Mouse (Mus musculus) G1E (cell line): ENCODE results near the gene Lrfn2. TPM values are rescaled to one million over a fixed set of nuclear protein-coding genes. Genes with fewer than 3 reads are reported as not detected.

Experiments used
- ATAC-seq: 2 replicates; pipeline ENCODE4 v1.8.0; 2016; ENCODE audit warnings: mild to moderate bottlenecking; ENCODE audit not compliant: insufficient number of reproducible peaks, poor library complexity, low FRiP score, severe bottlenecking; ENCODE audit errors: extremely low read depth
- DNase-seq: peaks from one replicate; pipeline ENCODE4 v3.0.0; 2012; ENCODE audit warnings: low spot score
- H3K27me3 ChIP-seq: 2 replicates; pipeline ENCODE4 v1.6.1; 2012; ENCODE audit warnings: mild to moderate bottlenecking, low read length, inconsistent platforms; ENCODE audit not compliant: insufficient read depth
- H3K36me3 ChIP-seq: replicated peaks from 2 replicates; pipeline ENCODE3; 2012; ENCODE audit warnings: mild to moderate bottlenecking, inconsistent platforms
- H3K4me1 ChIP-seq: 2 replicates; pipeline ENCODE4 v1.6.1; 2012; ENCODE audit warnings: low read depth, low read length, inconsistent platforms, mixed read lengths; ENCODE audit not compliant: insufficient read depth
- H3K4me3 ChIP-seq: 2 replicates; pipeline ENCODE4 v1.5.1; 2012; ENCODE audit warnings: low read depth, mild to moderate bottlenecking, inconsistent platforms, low read length, moderate library complexity, mixed read lengths
- H3K9me3 ChIP-seq: replicated peaks from 2 replicates; pipeline ENCODE4 v1.6.1; 2012; ENCODE audit warnings: inconsistent platforms
- CTCF ChIP-seq: IDR thresholded peaks from 2 replicates; pipeline ENCODE4 v1.5.1; 2012; ENCODE audit warnings: low read depth, low read length, inconsistent platforms, mixed read lengths
- GATA1 ChIP-seq: IDR thresholded peaks from 2 replicates; pipeline ENCODE4 v1.6.1; 2012; ENCODE audit warnings: borderline replicate concordance, low read length, inconsistent platforms, mixed read lengths
- GATA2 ChIP-seq: IDR thresholded peaks from 2 replicates; pipeline ENCODE4 v1.6.1; 2012; ENCODE audit warnings: low read depth, low read length, inconsistent platforms, borderline replicate concordance
- POLR2AphosphoS5 ChIP-seq: IDR thresholded peaks from 2 replicates; pipeline ENCODE4 v1.6.1; 2012; ENCODE audit warnings: low read depth, low read length, inconsistent platforms; ENCODE audit not compliant: insufficient replicate concordance
- TAL1 ChIP-seq: conservative IDR thresholded peaks from 2 replicates; pipeline ENCODE4 v1.6.1; 2012; ENCODE audit warnings: low read depth, low read length, inconsistent platforms, mixed read lengths
- polyA plus RNA-seq: library from polyadenylated mRNA; stranded (reverse); fragments of >175 nt; gene quantifications from 2 replicates; pipeline ENCODE4 v1.2.3, GENCODE M21; 2012
- total RNA-seq, 2 experiments: library from RNA; stranded (forward) in 1 of 2; stranded (reverse) in 1 of 2; fragments of 200-1000 nt in 1 of 2; fragments of >200 nt in 1 of 2; fragmentation: Nextera tagmentation in 1 of 2; gene quantifications; 2 replicates each; pipeline ENCODE4 v1.2.3; 2014 to 2017

Gene Lrfn2
- total RNA-seq (2014; fragmentation: Nextera tagmentation) (not detected in 2 replicates), total RNA-seq (2017) (0.11 TPM in 1 of 2 replicates, not detected in the other), polyA plus RNA-seq (not detected in 2 replicates)

DNA sequence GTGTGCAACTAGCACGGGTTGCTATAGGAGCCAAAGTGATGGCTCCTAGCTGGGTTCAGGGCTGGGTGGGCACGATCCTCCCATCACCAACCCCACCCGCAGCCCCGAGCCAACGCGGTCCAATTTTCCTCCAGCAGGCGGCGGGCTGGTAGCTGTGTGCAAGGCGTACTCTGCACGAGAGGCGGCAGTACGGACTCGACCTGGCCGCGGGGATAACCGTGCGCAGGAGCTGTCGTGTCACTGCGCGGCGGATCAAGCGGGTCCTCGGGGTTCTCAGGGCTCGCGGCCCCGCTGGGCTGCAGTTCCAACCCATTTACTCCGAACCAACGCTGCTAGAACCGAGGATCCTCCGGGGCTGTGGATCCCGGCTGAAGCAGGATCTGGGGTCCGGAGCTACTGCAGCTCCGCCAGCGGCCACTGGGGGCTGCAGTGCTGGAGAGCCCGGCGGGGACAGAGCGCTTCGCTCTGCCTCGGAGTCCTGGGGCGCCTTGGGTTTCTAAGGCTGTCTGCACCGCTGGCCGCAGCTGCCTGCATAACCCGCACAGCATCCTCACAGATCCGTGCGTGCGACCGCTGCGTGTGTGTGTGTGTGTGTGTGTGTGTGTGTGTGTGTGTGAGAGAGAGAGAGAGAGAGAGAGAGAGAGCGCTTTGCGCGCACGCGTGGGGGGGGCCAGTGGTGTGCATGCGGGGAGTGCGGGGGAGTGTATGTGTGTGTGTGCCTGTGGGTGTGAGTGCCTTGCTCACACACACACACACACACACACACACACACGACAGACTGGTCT, at the start of gene Lrfn2:
Lrfn2 (plus strand) TSS at position 759 of the 785 bp plus-strand sequence.
- H3K27me3 ChIP-seq: no peaks in the 10 kb centered on the region
- TF ChIP-seq POLR2AphosphoS5: no peak
- no peak for TF ChIP-seq CTCF
- TF ChIP-seq GATA2: no peak
- DNase-seq (no peak), ATAC-seq (no peak)
- no peaks in the 10 kb centered on the region for H3K4me1 ChIP-seq
- H3K9me3 ChIP-seq: peaks cover 92% of the 10 kb centered on the region
- no peaks in the 10 kb centered on the region for H3K36me3 ChIP-seq
- H3K4me3 ChIP-seq: no peak within 1 kb of the TSS; the same call in 1 of the 2 replicates

DNA sequence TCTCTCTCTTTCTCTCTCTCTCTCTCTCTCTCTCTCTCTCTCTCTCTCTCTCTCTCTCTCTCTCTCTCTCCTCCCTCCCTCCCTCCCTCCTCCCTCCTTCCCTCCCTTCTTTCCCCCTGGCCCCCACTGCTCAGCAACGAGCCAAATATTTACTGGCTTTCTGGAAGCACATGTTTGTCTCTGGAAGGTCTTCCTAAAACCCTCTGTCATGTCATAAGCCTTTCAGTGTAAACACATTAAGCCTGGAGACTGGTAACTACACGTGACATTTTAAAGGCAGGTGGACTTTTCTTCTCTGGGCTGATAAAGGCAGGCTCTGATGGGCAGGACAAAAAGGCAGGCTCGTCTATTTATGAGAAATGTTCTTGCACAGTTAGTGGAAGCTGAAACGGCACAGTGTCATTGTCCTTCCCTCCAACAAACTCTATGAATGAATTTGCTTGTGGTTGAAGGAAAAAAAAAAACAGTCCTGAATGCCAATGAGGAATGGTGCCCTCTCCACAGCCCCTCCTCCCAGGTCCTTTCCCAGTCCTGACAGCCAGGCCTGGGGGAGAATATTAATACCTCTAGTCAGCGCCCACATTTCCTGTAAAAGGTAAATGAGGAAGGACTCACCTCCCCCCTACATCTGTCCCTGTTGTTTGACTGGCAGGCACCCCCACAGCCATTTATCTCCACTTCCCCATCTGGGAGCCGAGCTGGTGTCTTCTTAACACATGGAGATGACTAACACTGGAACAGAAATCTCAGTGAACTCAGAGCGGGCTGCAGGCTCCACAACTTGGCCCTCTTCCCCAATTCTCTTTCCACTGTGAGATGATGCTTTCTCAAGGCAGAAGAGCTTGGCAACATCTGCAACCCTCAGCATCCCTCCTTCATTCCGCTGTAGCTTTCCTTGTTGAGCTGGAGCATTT, 44.5 kb upstream of the Lrfn2 start:
- peaks cover 85% of the 10 kb centered on the region for H3K9me3 ChIP-seq
- no peaks in the 10 kb centered on the region for H3K27me3 ChIP-seq
- H3K4me3 ChIP-seq: no peak overlapping the region
- no peaks in the 10 kb centered on the region for H3K36me3 ChIP-seq
- H3K4me1 ChIP-seq: no peaks in the 10 kb centered on the region
- no peak for ATAC-seq
- TF ChIP-seq GATA1 (no peak), TAL1 (no peak), GATA2 (no peak), CTCF (no peak), POLR2AphosphoS5 (no peak)
- no peak for DNase-seq

- TF ChIP-seq GATA2: no peak
- no peak for TF ChIP-seq TAL1
- no peak for TF ChIP-seq GATA1
- no peak for TF ChIP-seq POLR2AphosphoS5
- no peak for TF ChIP-seq CTCF
- Histone ChIP-seq H3K9me3 (peaks cover 66% of the 10 kb centered on the region), H3K4me3 (no peak overlapping the region)
Observed at GRCm38 (mm10) chr17:48905286-48906040, 26.7 kb upstream of the Lrfn2 start.

GRCm38 (mm10) chr17:48913437-48913836, 18.7 kb upstream of the Lrfn2 start:
- no peak for TF ChIP-seq CTCF
- no peak for TF ChIP-seq TAL1
- TF ChIP-seq GATA1: no peak
- no peak for TF ChIP-seq GATA2
- TF ChIP-seq POLR2AphosphoS5: no peak
- H3K9me3 ChIP-seq: peaks cover 70% of the 10 kb centered on the region
- DNase-seq: no peak

More at GRCm38 (mm10) chr17:48905286-48906040, 26.7 kb upstream of the Lrfn2 start:
- Histone ChIP-seq H3K36me3 (no peaks in the 10 kb centered on the region), H3K27me3 (no peaks in the 10 kb centered on the region), H3K4me1 (no peaks in the 10 kb centered on the region)
- DNase-seq: no peak
- no peak for ATAC-seq

DNA sequence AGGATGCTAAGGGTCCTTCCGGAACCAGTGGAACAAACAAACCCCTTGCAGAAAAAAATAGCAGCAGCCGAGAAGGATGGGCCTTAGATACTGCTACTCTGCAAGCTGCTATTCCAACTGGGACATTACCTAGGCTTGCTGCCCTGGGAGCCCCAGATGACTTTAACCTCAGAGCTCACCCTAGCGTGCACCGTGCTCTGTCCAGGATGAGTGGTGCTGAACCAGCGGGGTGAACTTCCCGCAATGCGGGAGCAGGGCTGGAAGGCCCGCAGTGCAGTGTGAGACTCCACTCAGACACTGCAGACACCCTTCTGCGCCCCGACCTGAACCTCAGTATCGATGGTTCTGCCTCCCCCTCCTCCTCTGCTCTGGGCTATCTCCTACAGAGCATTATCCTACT, 14.8 kb upstream of the Lrfn2 start:
- peaks cover 75% of the 10 kb centered on the region for H3K9me3 ChIP-seq
- DNase-seq (no peak), ATAC-seq (no peak)

More at GRCm38 (mm10) chr17:48913437-48913836, 18.7 kb upstream of the Lrfn2 start:
- Histone ChIP-seq H3K4me1 (no peaks in the 10 kb centered on the region), H3K36me3 (no peaks in the 10 kb centered on the region), H3K27me3 (no peaks in the 10 kb centered on the region; the same call in 1 of the 2 replicates), H3K4me3 (no peak overlapping the region)
- no peak for ATAC-seq

DNA sequence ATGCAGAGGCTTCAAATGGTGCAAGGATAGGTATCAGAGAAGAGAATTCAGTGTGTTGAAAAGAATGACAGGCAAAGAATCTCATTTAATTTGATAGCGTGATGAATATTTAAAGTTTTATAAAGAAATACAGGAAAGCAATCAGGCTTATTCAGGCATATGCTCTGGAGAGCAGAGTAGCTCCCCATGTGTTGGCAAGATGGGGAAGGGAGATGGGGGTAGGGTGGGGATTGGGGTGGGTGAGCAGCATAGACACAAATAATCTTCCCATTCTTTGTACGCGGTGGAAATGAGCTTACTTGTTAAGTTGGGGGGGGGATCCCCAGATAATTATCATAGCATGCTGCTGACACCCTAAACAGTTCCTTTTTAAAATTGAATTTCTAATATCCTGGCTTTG, 13.7 kb upstream of the Lrfn2 start:
- peaks cover 75% of the 10 kb centered on the region for H3K9me3 ChIP-seq
- no peaks in the 10 kb centered on the region for H3K4me1 ChIP-seq
- no peak for TF ChIP-seq TAL1
- no peak for TF ChIP-seq GATA2
- no peak for TF ChIP-seq POLR2AphosphoS5
- no peak for TF ChIP-seq CTCF
- no peak for TF ChIP-seq GATA1
- no peak for DNase-seq
- no peak for ATAC-seq
- no peak overlapping the region for H3K4me3 ChIP-seq
- no peaks in the 10 kb centered on the region for H3K36me3 ChIP-seq
- no peaks in the 10 kb centered on the region; the same call in 1 of the 2 replicates for H3K27me3 ChIP-seq

More for the DNA sequence above, 14.8 kb upstream of the Lrfn2 start:
- TF ChIP-seq POLR2AphosphoS5 (no peak), CTCF (no peak)
- no peaks in the 10 kb centered on the region for H3K36me3 ChIP-seq
- H3K27me3 ChIP-seq: no peaks in the 10 kb centered on the region; the same call in 1 of the 2 replicates
- no peaks in the 10 kb centered on the region for H3K4me1 ChIP-seq
- H3K4me3 ChIP-seq: no peak overlapping the region
